Mouse (Mus musculus) retina, adult 2 months (tissue): ENCODE data around the gene Snx6.
"Not testable (repeated sequence)": the region's sequence is repeated elsewhere in the genome, so short reads cannot be mapped to it uniquely, and the experiment has no call there.

Experiments used
- DNase-seq: peaks from one replicate; pipeline ENCODE4 v3.0.0-alpha.2; 2012; ENCODE audit warnings: low read depth, low spot score

Gene Snx6

GRCm38 (mm10) chr12:54803531-54803930, 8.0 kb upstream of the Snx6 start:
- no peak for DNase-seq

GRCm38 (mm10) chr12:54796516-54797195, 1.2 kb upstream of the Snx6 start:
- DNase-seq = no peak

GRCm38 (mm10) chr12:54794392-54794791, 1.1 kb downstream of the Snx6 start:
- DNase-seq = no peak

- DNase-seq = no peak
Measured at GRCm38 (mm10) chr12:54791465-54791864, 4.0 kb downstream of the Snx6 start.

GRCm38 (mm10) chr12:54789346-54790143, 6.0 kb downstream of the Snx6 start:
- no peak for DNase-seq

GRCm38 (mm10) chr12:54763624-54764023, 31.9 kb downstream of the Snx6 start:
- no peak for DNase-seq

- no peak for DNase-seq
Measured at GRCm38 (mm10) chr12:54760676-54761075, 34.8 kb downstream of the Snx6 start.

GRCm38 (mm10) chr12:54758846-54759245, 36.7 kb downstream of the Snx6 start:
- no peak for DNase-seq

- DNase-seq = no peak
Measured at GRCm38 (mm10) chr12:54748647-54749046, 46.9 kb downstream of the Snx6 start.

- not testable (repeated sequence) for DNase-seq
Measured at GRCm38 (mm10) chr12:54738661-54739243, 56.8 kb downstream of the Snx6 start.

GRCm38 (mm10) chr12:54737891-54738660, 57.4 kb downstream of the Snx6 start:
- not testable (repeated sequence) for DNase-seq

GRCm38 (mm10) chr12:54734307-54735131, 61.0 kb downstream of the Snx6 start:
- DNase-seq = not testable (repeated sequence)

- not testable (repeated sequence) for DNase-seq
Measured at GRCm38 (mm10) chr12:54729140-54730059, 66.1 kb downstream of the Snx6 start.

GRCm38 (mm10) chr12:54718871-54719786, 76.4 kb downstream of the Snx6 start:
- DNase-seq = not testable (repeated sequence)

- not testable (repeated sequence) for DNase-seq
Measured at GRCm38 (mm10) chr12:54717516-54717915, 78.0 kb downstream of the Snx6 start.

GRCm38 (mm10) chr12:54713822-54714626, 81.5 kb downstream of the Snx6 start:
- DNase-seq = not testable (repeated sequence)

- DNase-seq = not testable (repeated sequence)
Measured at GRCm38 (mm10) chr12:54710494-54710879, 85.0 kb downstream of the Snx6 start.
